Mouse (Mus musculus): Measurements from ENCODE around the gene Kcnk1. TPM values are rescaled to one million over a fixed set of nuclear protein-coding genes. Genes with fewer than 3 reads are reported as not detected.

Kcnk1 gene
- total RNA-seq, 2 experiments from 2014 or later: not detected

- ATAC-seq (replicated peaks; ENCODE audit: poor library complexity, severe bottlenecking): no peak
These were observed 37.8 kb downstream of the Kcnk1 start for GRCm38 (mm10) chr8:126032776-126033175.

- no peak for ATAC-seq (replicated peaks; ENCODE audit: poor library complexity, severe bottlenecking)
These were observed 40.1 kb downstream of the Kcnk1 start for GRCm38 (mm10) chr8:126035046-126035445.

- ATAC-seq (replicated peaks; ENCODE audit: poor library complexity, severe bottlenecking): no peak
These were observed 41.4 kb downstream of the Kcnk1 start for GRCm38 (mm10) chr8:126036340-126036739.

- no peak for ATAC-seq (replicated peaks; ENCODE audit: poor library complexity, severe bottlenecking)
These were observed 50.8 kb downstream of the Kcnk1 start for GRCm38 (mm10) chr8:126045751-126046150.

GRCm38 (mm10) chr8:126053911-126054310 is 58.9 kb downstream of the Kcnk1 start:
- ATAC-seq (replicated peaks; ENCODE audit: poor library complexity, severe bottlenecking): no peak

GRCm38 (mm10) chr8:126058876-126059275 is 63.9 kb downstream of the Kcnk1 start:
- ATAC-seq (replicated peaks; ENCODE audit: poor library complexity, severe bottlenecking): no peak

GRCm38 (mm10) chr8:126062844-126063243 is 67.9 kb downstream of the Kcnk1 start:
- ATAC-seq (replicated peaks; ENCODE audit: poor library complexity, severe bottlenecking): no peak

GRCm38 (mm10) chr8:126063832-126064409 is 69.0 kb downstream of the Kcnk1 start:
- no peak for ATAC-seq (replicated peaks; ENCODE audit: poor library complexity, severe bottlenecking)

- ATAC-seq (replicated peaks; ENCODE audit: poor library complexity, severe bottlenecking): no peak
These were observed 69.7 kb downstream of the Kcnk1 start for GRCm38 (mm10) chr8:126064587-126065145.

- ATAC-seq (replicated peaks; ENCODE audit: poor library complexity, severe bottlenecking): no peak
These were observed 72.3 kb downstream of the Kcnk1 start for GRCm38 (mm10) chr8:126067306-126067705.

GRCm38 (mm10) chr8:126068136-126068535 is 73.2 kb downstream of the Kcnk1 start:
- no peak for ATAC-seq (replicated peaks; ENCODE audit: poor library complexity, severe bottlenecking)

- ATAC-seq (replicated peaks; ENCODE audit: poor library complexity, severe bottlenecking): no peak
These were observed 77.7 kb downstream of the Kcnk1 start for GRCm38 (mm10) chr8:126072678-126073077.

GRCm38 (mm10) chr8:126073141-126073740 is 78.3 kb downstream of the Kcnk1 start:
- no peak for ATAC-seq (replicated peaks; ENCODE audit: poor library complexity, severe bottlenecking)

- no peak for ATAC-seq (replicated peaks; ENCODE audit: poor library complexity, severe bottlenecking)
These were observed 79.1 kb downstream of the Kcnk1 start for GRCm38 (mm10) chr8:126074111-126074510.

- ATAC-seq (replicated peaks; ENCODE audit: poor library complexity, severe bottlenecking): peak; percentile 74
These were observed 80.4 kb downstream of the Kcnk1 start for GRCm38 (mm10) chr8:126075400-126075799.

Other genes starting within 250 kb of the Kcnk1 start
- gene Pcnx2, start 96.9 kb upstream of the Kcnk1 start, total RNA-seq (2014; fragmentation: Nextera tagmentation): not detected in 2 replicates
- gene Pcnx2, start 96.9 kb upstream of the Kcnk1 start, total RNA-seq (2017): not detected in 2 replicates
- gene Map3k21, start 84.7 kb upstream of the Kcnk1 start, total RNA-seq (2014; fragmentation: Nextera tagmentation): not detected in 2 replicates
- gene Map3k21, start 84.7 kb upstream of the Kcnk1 start, total RNA-seq (2017): not detected in 2 replicates